Mouse (Mus musculus): ENCODE measurements around the gene Gpr25.

DNA sequence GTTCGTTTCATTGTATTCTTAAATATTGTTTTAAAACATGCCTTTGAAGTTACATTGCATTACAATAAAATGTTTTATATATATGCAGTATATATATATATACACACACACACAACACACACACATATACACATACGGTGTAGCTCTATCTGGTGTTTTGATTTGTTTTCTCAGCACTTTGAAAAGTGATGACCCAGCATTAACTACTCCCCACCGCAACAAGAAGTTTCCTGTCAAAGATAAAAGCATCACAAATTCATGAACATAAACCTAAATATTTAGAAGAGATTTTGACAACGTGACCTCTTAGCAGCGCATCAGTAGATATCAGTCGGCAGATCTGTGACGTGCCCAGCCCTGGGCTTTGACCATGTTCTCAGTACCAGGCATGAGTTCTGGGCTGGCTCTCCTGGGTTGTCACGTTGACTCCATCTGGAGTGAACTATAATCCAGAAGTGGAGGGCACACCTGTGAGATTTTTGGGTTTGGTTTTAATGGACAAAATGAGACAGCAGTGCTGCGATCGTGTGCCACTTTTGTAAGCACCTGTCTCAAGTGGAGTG is 6.1 kb downstream of the Gpr25 start:
- TF ChIP-seq POLR2A (IDR thresholded peaks at IDR 0.05; ENCODE audit: low read depth, low read length) (no peak), CTCF (IDR thresholded peaks at IDR 0.05; ENCODE audit: extremely low read depth, insufficient read length, insufficient replicate concordance, low read depth, low read length) (no peak)
